Mouse (Mus musculus) left cerebral cortex, adult 11 months (tissue): ENCODE data around the gene Hat1.
"Not testable (repeated sequence)": the region's sequence is repeated elsewhere in the genome, so short reads cannot be mapped to it uniquely, and the experiment has no call there.

ENCODE experiments used
- DNase-seq: peaks from one replicate; pipeline ENCODE4 v3.0.0; 2022; ENCODE audit warnings: low spot score

The Hat1 gene

GRCm38 (mm10) chr2:71388951-71389763 lies at the start of gene Hat1:
Hat1 (plus strand) TSS chr2:71388958.
- DNase-seq = peak; percentile 89

DNA sequence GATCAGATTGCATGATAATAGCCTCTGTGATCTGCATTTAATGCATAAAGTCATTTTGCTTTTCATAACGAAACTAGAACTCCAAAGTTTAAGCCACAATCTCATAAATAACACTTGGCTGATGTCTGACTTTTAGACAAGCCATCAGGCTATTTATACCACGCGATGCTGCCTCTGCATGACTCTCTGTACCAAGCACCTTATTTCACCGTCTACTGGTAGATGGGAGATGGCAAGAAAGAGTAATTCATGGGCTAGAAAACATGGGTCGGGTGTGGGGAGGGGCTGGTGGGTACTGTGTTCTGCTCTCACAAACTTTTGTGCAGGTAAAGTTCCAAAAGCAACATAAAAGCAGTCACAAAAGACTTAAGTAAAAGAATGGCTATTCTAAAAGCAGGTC lies 48.6 kb upstream of the Hat1 start:
- no peak for DNase-seq

DNA sequence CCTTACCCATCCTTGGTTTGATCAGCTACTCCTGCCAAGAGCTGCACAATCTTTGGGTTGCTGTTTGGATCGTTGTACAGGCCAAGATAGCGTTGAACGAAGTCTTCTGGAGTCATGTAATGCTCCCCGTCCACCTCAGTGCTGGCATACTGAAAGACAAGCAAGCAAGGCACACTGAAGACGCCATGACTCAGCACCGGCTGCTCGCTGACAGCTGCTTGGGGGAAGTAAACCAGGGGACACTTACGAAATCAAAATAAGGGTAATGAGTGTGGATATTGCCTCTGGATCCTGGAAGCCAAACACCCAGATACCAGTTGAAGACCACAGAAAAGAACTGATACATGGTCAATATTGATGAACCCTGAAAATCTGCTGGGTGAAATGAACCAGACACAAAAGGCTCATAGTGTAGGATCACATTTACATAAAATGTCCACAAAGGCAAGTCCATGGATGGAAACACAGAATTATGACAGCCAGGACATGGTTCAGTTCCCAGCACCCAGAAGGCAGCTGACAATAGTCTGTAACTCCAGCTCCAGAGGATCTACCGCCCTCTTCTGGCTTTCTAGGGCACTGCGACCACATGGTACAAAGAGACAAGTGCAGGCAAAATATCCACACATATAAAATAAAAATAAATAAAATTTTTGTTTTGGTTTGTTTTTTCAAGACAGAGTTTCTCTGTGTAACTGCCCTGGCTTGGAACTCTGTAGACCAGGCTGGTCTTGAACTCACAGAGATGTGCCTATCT lies 44.7 kb upstream of the Hat1 start:
- DNase-seq = no peak

GRCm38 (mm10) chr2:71347160-71347559 lies 41.6 kb upstream of the Hat1 start:
- DNase-seq = no peak

DNA sequence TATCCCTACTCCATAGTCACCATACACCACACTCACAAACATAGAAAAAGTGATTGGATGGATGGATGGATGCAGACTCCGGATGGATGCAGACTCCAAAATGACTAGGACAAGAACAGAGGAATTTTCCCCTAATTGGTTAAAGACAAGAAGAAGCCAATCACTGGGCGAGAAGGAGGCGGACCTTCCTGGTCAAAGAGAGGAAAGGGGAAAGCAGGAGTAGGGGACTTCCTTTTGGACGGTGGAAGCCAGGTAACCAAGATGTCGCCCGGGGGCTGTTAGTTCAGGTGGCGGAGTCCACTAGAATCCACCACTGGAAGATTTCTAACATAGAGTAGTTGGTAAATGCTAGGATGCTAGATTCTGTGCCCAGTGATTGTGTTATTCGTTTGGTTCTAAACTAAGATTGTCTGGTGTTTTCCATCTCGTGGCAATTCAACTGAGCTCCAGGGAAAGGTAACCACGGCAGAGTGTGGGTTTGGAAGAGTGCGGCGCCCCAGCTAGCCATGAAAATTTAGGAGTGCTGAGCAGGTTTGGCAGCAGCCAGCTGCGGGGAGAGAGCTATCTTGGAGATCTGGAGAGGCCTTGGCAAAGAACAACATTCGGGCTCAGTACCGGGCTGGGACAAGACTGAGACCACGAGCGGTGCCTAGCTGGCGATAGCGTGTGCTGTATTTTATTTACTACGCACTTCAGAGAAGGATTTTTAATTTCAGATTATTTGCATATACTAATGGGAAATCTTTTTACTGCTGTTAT lies 40.8 kb upstream of the Hat1 start:
- DNase-seq = no peak

- no peak for DNase-seq
Observed at GRCm38 (mm10) chr2:71349511-71349910, 39.2 kb upstream of the Hat1 start.

- no peak for DNase-seq
Observed at GRCm38 (mm10) chr2:71350181-71350580, 38.6 kb upstream of the Hat1 start.

- DNase-seq = no peak
Observed at GRCm38 (mm10) chr2:71350904-71351726, 37.6 kb upstream of the Hat1 start.

DNA sequence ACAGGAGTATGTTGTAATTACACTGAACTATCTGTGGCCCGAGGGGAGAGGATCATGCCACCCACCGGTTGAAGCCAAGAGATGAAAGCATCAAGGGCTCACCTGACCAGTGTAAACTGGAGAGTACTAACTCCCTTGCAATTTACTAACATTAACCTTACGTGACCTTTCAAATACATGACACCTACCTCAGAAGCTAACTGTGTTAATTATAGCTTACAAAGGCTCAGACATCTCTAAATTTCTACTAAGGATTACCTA lies 37.1 kb upstream of the Hat1 start:
- DNase-seq = no peak

DNA sequence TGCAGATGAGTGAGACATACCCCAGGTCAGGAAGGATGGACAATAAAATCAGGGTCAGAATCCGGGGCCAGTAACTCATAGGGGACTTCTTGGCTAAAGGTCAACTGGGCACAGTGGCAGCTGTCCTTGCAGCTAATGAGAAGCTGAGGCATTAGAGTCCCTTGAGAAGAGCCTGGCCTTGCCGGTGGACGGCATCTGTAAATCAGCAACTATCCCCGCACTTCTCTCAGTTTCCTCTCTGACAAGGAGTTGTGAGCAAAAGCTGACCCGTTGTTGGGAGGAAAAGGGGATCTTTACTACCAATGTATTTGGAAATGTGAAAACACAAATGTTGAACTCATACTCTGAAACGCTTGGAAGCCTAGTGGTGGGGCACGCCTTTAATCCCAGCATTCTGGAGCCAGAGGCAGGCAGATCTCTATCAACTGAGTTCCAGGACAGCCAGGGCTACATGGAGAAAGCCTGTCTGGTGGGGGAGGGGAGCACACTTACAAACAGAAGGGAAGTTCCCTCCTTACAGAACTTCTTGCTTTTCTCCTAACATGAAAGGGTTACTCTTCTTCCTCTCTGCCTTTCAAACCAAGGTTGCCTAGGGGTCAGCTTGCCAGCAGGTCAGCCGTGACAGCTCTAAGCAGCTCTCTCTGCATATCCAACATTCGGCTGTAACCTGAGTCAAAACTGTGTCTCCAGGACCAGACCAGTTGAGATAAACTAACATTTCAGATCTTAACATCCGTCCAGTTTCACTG lies 35.3 kb upstream of the Hat1 start:
- DNase-seq = no peak

- DNase-seq = no peak
Observed at GRCm38 (mm10) chr2:71354055-71354425, 34.7 kb upstream of the Hat1 start.

DNA sequence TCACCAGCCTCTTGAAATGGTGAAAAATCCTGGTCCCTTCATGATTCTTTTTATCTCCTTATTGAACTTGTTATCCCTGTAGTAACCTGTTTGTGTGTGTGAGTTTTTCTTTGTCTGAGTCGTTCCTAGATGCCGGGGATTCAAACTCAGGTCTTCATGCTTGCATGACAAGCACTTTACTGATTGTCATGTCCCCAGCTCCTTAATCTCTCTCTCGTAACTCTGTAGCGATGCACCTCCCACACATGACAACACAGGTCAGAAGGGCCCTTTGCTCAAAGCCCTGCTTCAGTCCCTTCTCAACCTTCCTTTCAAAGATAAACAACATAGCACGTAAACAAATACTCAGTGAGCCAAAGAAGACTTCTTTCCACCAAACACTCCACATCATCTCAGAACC lies 30.4 kb upstream of the Hat1 start:
- DNase-seq = no peak

DNA sequence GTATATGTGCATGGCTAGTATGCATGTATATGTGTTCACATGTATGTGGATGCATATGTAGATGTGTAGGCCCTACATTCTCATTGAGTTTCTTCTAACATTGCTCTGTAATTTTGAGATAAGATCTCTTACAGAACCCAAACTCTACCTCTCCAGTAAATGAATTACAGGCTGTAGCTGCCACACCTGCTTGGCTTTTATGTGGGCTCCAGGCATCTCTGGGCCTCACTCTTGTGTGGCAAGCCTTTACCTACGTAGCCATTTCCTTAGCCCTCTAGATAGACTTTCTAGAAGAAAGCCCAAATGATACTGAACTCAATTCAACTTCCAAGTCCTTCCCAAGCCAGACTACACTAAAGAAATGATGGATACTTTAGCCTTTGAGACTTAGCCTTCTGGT lies 28.6 kb upstream of the Hat1 start:
- DNase-seq = no peak

DNA sequence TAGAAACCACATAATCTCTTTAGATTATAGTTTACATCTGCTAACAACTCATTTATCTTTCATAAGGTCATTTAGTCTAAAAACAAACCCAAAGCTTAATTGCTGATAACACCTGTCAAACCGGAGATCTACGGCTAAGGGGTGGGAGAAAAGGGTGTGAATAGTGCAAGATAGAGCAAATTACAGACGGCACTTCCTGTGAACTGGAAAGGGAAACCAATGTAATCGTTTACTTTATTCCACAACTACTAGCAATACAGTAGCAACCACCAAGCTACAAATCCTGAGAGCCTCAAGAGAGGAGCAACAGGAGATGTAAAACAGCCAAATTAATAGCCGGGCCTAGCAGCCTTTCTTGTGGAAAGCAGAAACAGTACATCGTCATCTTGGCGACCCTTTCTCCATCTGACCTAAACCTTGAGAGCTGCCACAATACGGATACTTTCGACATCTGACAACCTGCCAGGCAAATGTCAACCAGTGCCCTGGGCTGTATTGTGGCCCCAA lies 22.1 kb upstream of the Hat1 start:
- no peak for DNase-seq

DNA sequence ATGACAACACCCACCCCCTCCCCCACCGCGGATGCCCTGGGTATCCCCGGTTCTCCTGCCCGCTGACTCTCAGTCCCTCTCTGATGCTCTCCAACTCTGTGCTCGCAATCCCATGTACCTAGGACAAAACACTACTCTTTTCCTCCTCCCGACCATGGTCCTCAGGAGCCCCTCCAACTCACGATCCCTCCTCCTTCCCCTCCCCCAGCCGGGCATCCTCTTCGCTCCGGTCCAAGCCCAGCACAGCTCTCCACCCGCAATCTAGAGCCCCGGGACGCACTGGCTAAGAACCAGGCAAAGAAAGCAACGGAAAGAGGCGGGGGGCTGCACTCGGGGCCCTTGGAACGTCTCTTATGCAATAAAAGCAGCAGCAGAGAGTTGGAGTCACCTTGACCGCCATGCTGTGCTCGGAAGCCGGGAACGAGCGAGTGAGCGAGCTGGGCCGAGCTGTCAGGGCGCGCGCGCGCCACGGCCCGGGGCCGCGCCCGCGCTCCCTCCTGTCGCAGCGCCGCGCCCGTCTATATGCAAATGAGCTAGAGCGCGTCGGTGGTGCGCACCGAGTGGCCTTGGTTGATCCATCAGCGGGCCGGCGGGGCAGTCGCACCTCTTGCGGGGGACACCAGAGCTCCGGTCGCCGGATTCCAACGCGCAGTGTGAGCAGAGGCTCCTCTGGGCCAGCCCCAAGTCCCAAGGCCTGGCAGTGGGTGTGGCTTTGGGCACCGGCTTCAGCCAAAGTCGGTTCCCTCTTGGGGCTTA lies 21.5 kb upstream of the Hat1 start, which contains the start of gene Slc25a12:
TSS of gene Slc25a12 (minus strand) at position 625 of the 756 bp plus-strand sequence.
- peak; percentile 51 for DNase-seq

DNA sequence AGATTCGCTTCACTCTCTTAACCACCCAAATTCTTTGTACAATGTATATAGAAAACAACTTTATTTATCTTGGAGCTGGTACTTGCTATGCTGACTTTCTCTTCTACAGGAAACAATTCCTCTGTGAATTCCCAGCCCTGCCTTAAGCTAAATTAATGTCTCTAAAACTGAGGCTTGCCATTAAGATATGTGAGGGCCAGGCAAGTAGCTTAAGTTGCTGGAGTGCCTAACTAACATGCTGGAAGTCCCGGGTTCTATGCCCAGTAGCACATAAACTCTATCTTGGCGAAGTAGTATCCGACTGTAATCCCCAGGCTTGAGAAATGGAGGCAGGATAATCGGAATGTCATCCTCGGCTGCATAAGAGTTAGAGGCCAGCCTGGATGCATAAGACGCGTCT lies 20.7 kb upstream of the Hat1 start:
- no peak for DNase-seq

GRCm38 (mm10) chr2:71371790-71372189 lies 17.0 kb upstream of the Hat1 start:
- DNase-seq = peak; percentile 64

- not testable (repeated sequence) for DNase-seq
Observed at GRCm38 (mm10) chr2:71372261-71372660, 16.5 kb upstream of the Hat1 start.

GRCm38 (mm10) chr2:71374275-71375155 lies 14.2 kb upstream of the Hat1 start:
- DNase-seq = no peak
